Mouse (Mus musculus): ENCODE data around the gene Lhx2. TPM values are rescaled to one million over a fixed set of nuclear protein-coding genes. Genes with fewer than 3 reads are reported as not detected.

The Lhx2 gene
- total RNA-seq, 1 experiment from 2014 or later = not detected

DNA sequence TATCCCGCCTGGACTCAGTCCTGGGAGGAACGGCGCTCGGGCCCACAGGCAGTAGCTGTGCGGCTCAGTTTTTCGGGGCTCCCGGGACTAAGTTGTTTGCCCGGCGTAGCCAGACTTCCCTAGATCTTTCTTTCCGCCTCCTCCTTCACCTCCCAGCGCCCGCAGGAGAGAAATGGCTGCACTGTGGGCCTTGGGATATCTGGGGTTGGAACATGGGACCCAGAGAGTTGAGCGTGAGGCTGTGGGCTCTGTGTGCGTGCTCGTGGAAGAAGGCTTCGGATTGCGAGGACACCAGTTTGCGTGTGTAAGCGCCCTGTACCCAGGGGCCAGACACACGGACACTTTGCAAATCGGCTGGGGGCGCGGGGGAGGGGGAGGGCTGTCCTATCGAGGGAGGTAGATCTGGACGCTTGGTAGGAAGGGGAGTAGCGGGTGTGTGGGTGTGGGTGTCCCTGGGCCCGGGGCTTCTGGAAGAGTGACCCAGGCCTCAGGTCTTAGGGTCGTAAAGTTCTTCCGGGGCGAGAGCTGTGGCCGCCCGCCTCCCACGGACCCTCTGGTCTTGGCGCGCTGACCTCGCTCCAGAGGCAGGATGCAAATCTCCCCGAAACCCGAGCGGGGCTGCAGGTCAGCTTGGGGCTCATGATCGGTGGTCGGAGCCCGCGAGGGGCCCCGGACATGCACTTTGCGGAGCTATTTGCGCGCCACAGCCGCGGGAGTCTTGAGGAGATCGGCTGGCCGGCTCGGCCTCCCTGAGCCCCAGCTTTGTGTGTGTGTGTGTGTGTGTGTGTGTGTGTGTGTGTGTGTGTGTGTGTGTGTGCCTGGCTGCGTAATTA lies 17.6 kb downstream of the Lhx2 start:
- no peak for ATAC-seq (ENCODE audit: extremely low read depth, insufficient number of reproducible peaks, low FRiP score, poor library complexity, severe bottlenecking)

DNA sequence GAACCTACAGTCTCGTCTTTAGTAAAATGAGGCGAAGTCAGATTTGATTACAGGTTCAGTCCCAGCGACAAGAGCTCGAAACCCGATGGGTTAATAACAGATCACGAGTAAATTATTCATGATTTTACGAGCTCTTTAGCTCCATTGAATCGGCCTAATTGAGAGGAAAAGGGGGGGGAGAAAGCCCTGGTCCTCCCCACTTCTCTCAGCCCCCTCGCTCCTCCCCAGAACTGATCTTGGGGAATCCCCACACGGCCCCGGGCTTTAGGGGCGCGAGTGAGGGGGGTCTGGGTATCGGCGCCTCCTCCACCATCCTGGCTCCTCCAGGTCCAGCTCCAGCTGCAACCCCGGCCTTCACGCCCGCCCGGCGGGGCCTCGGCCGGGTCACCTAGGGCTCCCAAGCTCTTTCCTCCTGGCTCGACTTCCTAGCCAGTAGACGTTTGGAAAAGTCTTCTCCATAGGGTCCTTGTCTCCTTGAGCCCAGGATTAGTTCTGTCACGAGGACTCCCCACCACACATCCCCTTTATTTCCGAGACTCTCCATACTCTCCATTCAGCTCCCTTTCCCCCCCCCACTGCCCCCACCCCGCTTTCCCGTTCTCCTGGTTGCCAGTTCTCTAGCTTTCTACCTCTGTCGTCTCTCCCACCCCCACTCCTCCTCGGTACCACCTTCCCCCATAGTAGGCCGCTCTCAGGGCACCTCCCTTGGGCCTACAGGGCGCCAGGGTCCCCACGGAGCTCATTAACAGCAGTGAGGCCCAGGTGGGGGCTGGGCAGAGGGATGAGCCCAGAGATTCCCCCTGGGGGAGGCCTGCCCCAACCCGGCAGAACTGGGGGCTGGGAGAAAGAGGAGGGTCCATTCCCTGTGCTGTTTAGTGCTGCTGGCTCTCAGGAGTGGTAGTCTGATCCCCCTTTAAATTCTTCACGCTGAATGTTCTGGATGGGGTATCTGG lies 18.5 kb downstream of the Lhx2 start:
- ATAC-seq (ENCODE audit: extremely low read depth, insufficient number of reproducible peaks, low FRiP score, poor library complexity, severe bottlenecking) = no peak

DNA sequence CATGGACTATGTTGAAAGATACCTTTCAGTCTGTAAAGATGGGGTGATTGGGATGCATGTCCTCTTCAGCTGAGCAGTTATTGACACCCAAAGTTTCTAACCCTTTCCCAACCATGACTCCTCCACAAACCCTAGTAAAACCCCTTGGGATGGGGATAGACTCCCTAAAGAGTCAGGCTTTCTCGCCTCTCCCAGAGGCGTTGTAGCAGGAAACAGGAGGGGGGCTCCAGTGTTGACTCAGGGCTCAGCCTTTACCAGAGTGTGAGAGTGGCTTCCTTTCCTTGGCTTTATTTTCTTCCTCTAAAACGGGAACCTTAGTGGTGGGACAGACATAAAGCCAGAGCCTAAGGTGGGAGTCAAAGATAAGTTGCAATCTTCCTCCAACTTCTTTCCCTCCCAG lies 19.5 kb downstream of the Lhx2 start:
- no peak for ATAC-seq (ENCODE audit: extremely low read depth, insufficient number of reproducible peaks, low FRiP score, poor library complexity, severe bottlenecking)

DNA sequence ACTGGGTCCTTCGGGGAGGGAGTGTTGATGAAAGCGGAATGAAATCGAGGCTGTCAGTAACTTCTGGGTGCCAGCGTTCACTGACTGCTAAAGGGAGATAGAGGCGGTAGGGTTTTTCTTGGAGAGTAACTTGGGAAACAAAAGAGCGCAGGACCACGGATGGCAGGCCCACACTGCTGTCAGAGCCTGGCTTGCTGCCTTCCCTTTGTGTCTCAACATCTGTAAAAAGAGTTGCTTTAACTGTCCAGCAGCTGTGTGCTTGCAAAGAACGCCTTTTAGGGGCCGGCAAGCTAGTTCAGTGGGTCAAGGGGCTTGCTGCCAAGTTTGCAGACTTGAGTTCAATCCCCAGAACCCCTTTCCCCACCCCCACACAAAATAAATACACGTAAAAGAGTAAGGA lies 20.1 kb downstream of the Lhx2 start:
- no peak for ATAC-seq (ENCODE audit: extremely low read depth, insufficient number of reproducible peaks, low FRiP score, poor library complexity, severe bottlenecking)

DNA sequence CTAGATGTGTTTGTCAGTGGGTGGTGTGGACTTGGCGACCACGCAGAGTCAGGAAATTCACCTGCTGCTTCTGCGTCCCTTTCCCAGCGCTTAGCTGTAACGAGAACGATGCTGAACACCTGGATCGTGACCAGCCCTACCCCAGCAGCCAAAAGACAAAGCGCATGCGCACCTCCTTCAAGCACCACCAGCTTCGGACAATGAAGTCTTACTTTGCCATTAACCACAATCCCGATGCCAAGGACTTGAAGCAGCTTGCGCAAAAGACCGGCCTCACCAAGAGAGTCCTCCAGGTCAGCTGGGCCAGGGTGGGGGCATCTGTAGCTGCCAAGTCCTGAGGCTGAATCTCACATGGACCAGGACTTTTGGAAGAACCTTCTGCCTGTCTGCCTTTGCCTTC lies 20.7 kb downstream of the Lhx2 start:
- ATAC-seq (ENCODE audit: extremely low read depth, insufficient number of reproducible peaks, low FRiP score, poor library complexity, severe bottlenecking) = no peak

DNA sequence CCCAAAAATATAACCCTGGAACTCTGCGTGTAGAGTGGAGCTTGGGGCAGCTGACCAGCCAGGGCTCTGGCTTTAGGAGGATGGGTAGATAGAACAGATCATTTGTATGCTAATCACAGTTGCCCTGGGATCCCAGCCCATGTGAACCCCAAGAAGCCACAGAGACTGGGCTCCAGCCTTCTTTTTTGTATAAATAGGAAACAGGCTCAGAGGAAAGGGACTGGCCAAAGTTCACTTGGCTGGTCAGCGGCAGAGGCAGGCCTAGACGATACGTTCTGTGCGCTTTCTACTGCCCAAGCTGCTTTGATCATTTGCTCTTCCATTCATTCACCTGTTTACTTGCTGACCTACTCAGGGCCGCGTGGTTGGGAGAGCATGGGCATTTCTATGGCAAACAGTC lies 27.1 kb downstream of the Lhx2 start:
- no peak for ATAC-seq (ENCODE audit: extremely low read depth, insufficient number of reproducible peaks, low FRiP score, poor library complexity, severe bottlenecking)

DNA sequence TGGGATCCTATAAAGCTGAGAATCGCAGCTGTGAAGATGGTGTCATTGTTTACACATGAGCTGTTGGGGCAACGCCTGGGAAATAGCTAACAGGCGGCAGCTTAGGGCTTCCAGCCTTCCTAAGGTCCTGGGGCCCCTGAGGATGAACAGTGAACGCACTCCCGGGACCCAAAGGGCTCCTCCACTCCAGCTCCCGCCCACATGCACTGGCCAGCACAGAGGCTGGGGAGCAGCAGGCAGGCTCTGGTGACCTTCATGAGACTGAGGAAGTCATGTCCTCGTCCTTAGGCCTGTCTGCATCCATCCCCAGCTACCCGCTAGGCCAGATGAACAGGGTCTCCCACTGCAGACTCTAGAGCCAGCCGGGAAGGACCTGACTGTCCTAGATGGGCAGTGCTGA lies 27.9 kb downstream of the Lhx2 start:
- no peak for ATAC-seq (ENCODE audit: extremely low read depth, insufficient number of reproducible peaks, low FRiP score, poor library complexity, severe bottlenecking)

GRCm38 (mm10) chr2:38367852-38368251 lies 28.8 kb downstream of the Lhx2 start:
- ATAC-seq (ENCODE audit: extremely low read depth, insufficient number of reproducible peaks, low FRiP score, poor library complexity, severe bottlenecking) = no peak

DNA sequence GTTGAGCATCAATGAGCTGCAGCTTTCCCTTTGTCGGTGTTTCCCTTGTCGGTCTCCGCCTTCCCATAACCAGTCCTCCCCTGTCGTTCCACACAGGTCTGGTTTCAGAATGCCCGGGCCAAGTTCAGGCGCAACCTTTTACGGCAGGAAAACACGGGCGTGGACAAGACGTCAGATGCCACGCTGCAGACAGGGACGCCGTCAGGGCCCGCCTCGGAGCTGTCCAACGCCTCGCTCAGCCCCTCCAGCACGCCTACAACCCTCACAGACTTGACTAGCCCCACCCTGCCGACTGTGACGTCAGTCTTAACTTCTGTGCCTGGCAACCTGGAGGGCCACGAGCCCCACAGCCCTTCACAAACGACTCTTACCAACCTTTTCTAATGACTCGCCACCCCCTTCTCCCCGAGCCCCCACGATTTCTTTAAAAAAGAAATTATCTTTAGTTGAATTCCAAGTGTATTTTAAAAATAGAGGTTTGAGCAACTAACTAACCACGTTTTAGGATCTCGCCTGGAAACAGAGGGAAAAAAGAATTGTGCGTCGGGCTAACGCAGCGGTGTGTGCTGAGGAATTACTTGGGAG lies 29.8 kb downstream of the Lhx2 start:
- ATAC-seq (ENCODE audit: extremely low read depth, insufficient number of reproducible peaks, low FRiP score, poor library complexity, severe bottlenecking) = no peak; the same call in 1 of the 2 replicates

GRCm38 (mm10) chr2:38375606-38376304 lies 36.7 kb downstream of the Lhx2 start:
- no peak for ATAC-seq (ENCODE audit: extremely low read depth, insufficient number of reproducible peaks, low FRiP score, poor library complexity, severe bottlenecking)

GRCm38 (mm10) chr2:38377254-38377653 lies 38.2 kb downstream of the Lhx2 start:
- no peak for ATAC-seq (ENCODE audit: extremely low read depth, insufficient number of reproducible peaks, low FRiP score, poor library complexity, severe bottlenecking)

- ATAC-seq (ENCODE audit: extremely low read depth, insufficient number of reproducible peaks, low FRiP score, poor library complexity, severe bottlenecking) = no peak
These were observed 39.3 kb downstream of the Lhx2 start for GRCm38 (mm10) chr2:38378346-38378745.

- no peak for ATAC-seq (ENCODE audit: extremely low read depth, insufficient number of reproducible peaks, low FRiP score, poor library complexity, severe bottlenecking)
These were observed 39.9 kb downstream of the Lhx2 start for GRCm38 (mm10) chr2:38378849-38379545.

DNA sequence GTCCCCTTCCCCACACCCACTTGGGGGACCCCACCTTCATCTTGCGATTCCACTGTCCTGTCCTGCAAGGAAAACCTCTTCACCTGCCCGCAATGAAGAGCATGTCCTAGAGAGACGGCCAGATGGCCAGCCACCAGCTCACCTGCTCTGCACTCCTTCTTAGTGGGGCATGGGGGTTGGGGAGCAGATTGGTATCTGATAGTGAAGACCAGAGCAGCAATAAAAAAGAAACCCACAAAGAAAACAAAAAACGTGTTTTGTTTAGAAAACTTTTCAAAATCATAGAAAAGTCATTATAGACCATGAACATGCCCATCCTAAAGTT lies 40.4 kb downstream of the Lhx2 start:
- no peak for ATAC-seq (ENCODE audit: extremely low read depth, insufficient number of reproducible peaks, low FRiP score, poor library complexity, severe bottlenecking)

DNA sequence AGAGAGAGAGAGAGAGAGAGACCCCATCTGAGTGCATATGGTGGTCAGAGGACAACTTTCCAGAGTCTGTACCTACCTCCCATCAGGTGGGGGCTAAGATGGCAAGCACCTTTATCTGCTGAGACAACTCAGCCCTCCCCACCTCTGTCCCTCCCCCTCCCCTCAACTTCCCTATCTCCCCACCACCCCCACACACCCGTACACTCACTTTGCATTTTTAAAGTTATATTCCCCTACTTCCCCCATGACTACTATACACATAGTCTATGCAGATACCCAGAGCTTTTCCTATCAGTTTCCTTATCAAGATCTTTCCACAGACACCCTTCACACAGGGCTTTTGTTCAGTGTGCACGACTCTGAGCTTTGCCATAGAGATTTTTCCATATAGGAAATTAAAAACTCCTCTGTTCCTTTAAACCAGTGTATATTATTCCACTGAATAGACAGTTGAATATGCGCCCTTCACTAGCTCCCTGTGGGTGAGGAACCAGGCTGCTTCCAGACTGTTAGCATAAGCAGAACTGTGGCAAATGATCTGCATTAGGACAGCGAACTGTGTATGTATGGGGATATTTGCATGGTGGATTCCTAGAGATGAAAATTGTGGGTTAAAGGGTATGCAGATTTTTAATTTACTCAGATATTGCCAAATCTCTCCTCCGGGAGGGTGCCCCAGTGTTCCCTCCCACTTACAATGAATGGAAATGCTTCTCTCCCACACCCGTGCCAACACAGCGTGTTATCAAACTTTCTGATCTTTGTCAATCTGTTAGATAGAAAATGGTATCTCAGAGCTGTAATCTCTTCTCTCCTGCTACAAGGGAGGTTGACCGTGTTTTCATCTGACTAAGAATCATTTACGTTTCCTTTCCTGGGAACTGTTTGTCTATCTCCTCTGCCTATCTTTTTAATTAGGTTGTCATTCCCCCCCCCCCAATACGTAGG lies 41.3 kb downstream of the Lhx2 start:
- no peak for ATAC-seq (ENCODE audit: extremely low read depth, insufficient number of reproducible peaks, low FRiP score, poor library complexity, severe bottlenecking)

DNA sequence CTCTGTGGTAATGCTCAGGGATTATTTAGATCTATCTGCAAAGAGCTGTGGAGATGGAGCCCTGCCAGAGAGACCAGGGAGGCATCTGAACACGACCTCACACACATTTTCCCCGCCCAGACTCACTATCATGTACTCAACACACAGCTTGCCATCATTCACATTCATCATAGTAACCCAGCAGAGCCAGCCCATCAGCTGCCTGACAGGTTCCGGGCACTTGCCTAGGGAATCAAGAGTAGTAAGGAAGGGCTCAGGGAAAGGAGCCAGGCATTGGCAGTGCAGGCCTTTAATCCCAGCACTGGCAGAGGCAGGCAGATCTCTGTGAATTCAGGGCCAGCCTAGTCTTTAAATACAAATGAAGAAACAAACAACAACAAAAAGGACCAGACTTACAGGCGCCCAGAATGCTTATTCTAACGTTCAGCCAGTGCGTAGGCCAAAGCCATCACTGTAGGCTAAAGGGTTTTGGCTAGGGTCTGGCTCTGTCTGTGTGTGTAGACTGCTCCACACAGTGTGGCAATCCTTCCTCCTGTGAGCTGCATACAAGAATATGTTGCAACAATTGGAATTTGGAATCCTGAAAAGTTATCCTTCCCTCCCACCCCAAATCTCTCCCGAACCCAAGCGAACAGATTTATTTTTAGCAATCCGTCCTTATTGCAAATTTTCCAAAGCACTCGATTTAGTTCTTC lies 48.6 kb downstream of the Lhx2 start:
- ATAC-seq (ENCODE audit: extremely low read depth, insufficient number of reproducible peaks, low FRiP score, poor library complexity, severe bottlenecking) = no peak

All from neutrophil, adult 5-6 weeks (primary cell).